Mouse (Mus musculus): ENCODE data around the gene Gm7358. TPM values are rescaled to one million over a fixed set of nuclear protein-coding genes. Genes with fewer than 3 reads are reported as not detected.

The Gm7358 gene
- polyA plus RNA-seq (2012; rRNA removed; ENCODE audit: low replicate concordance), result not detected in 2 replicates

DNA sequence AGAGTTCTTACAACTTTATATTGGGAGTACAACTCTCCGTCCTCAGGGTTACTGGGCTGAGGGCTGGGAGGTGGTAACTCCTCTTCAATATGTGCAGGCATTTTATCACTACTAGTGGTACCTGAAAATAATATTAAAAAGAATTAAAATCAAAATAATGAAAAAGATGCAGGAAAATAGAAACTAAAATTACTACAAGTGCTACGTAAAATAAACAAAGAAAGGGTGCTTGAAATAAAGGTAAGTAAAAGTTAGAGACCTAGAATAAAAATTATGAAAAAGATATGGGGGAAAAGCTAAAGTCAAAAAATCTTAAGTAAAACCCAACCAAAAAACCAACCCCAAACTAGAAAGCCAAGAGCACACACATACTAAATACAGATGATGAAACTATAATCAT is at the start of gene Gm7358:
TSS of gene Gm7358 (minus strand) at position 101 of the 400 bp plus-strand sequence.

Other genes with a start within 250 kb of the Gm7358 start
- gene Gm7168, start 111.2 kb downstream of the Gm7358 start, polyA plus RNA-seq (2012; rRNA removed; ENCODE audit: low replicate concordance), result not detected in 2 replicates
- not detected in 2 replicates for gene Gm7356, start 55.8 kb downstream of the Gm7358 start, polyA plus RNA-seq (2012; rRNA removed; ENCODE audit: low replicate concordance)
- 16.2 and 24.3 TPM in 2 replicates for gene Dact2, start 144.8 kb upstream of the Gm7358 start, polyA plus RNA-seq (2012; rRNA removed; ENCODE audit: low replicate concordance)
- 54.5 and 289 TPM in 2 replicates for gene Smoc2, start 220.0 kb upstream of the Gm7358 start, polyA plus RNA-seq (2012; rRNA removed; ENCODE audit: low replicate concordance)